Mouse (Mus musculus) gastrocnemius, postnatal 14 days (tissue): ENCODE measurements around the gene Dntt. TPM values are rescaled to one million over a fixed set of nuclear protein-coding genes. Genes with fewer than 3 reads are reported as not detected.

Source experiments
- DNase-seq: peaks from one replicate; pipeline ENCODE4 v3.0.0; 2021; ENCODE audit warnings: mixed read lengths
- intact Hi-C: fragments of 180-260 bp; cut with DNase I; formaldehyde crosslinking; loops from one replicate; pipeline ENCODE4 v1.15.1; 2025; ENCODE audit warnings: low total_unique reads
- total RNA-seq, 2 experiments: library from RNA; stranded (reverse); gene quantifications; 2 replicates each; pipeline ENCODE4 v1.2.3; 2021

Gene Dntt
- total RNA-seq, 2 experiments from 2014 or later: not detected

DNA sequence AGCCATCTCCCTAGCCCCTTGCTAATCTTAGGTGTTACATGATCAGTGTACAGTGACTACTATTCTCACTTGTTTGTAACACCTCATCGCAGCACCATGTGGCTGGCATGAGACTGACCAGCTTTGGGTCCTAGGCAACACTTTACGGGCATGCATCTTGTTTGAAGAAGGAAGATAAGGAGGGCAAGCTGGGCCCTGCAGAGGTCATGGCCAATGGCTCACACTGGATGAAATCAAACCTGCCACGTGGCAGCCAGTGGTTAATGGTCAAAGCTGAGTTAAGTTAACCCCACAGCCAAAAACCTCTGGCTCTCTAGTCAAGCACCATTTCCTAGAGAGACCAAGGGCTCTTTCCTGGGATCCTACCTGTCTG is 19.1 kb downstream of the Dntt start:
- intact Hi-C loops: no loop called here
- no peak for DNase-seq

DNA sequence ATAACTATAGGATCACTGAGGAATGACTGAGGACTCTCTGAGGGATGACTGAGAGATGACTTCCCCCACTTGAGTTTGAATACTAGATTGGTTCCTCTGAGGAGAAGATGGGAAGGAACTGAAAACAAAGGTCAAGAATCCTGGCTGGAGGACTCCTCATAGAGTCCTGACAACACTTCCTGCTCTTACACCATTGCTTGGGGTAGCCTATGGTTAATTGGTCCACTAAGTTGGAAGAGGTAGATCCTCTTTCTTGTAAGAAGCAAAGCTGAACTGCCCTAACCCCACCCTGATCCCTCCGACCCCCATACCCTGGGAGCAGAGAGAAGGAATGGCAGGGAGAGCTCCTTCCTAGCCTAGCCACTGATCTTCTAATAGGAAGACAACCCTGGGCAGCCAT is 22.6 kb downstream of the Dntt start:
- intact Hi-C loops: no loop called here
- DNase-seq: no peak

DNA sequence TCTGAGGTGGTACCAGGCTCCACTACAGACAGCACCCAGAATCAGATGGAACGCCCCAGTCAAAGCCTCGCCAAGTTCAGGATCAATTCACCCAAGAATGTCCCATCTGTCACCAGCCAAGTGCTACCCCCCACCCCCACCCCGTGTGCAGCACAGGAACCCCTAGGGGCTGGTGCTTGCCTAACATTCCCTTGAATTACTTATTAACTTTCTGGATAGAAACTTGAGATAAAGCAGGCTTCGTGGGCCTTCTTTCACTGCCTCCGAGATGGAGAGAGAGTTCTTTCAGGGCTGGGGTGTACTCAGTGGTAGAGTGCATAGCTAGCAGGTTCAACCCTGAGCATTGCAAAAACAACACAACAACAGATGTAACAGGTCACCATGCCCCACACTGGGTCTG is 23.2 kb downstream of the Dntt start:
- intact Hi-C loops: no loop called here
- no peak for DNase-seq

DNA sequence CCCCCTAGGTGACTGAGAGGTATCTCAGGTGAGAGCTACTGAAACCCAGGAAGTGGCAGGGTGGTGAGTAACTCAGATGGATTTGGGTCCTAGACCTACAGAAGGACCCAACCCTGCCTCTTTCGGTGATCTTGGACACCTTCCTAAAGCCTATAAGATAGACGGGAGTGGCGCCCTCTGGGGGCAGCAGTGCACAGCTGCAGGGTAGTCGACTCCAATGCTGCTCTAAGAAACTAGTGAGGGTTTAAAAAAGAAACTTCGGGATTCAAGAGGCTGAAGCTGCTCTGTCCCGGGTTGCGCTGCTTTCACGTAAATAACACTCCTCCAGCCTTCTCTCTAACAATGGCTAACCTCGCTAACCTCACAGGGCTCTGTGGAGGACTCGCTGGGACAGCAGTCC is 24.5 kb downstream of the Dntt start:
- intact Hi-C loops: no loop called here
- DNase-seq: no peak

DNA sequence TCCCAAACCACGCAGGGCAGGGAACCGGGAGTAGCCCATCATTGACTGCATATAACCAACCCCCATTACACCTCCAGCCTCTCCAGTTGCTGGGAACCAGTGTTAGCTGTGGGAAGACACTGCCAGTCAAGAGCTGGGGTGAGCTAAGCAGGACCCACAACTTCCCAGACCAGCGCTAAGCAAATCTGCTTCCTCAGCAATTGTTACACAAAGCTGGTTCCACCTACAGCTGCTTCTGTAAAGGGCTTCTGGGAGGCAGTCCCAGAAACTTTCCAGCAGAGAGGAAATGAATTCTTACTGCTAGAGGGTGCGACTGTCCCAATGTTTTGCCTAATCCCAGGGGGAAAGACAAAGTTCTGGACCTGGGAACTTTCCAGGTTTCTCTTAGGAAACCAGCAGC is 25.6 kb downstream of the Dntt start:
- intact Hi-C loops: no loop called here

DNA sequence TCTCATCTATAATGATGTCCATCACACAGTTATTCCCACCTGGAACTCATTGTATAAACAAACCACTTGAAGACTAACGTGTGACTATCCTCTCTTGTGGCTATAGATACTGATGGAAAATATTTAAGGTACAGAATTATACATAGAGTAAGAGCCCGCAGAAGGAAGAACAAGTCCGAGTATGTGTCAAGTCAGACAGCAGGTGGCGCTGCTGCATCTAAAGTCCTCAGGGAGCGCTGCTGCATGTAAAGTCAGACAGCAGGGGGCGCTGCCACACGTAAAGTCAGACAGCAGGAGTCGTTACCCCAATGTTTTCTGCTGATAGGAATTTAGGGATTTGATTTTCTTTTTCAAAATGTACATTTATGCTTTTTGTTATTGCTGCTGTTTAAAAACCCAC is 42.4 kb downstream of the Dntt start:
- DNase-seq: peak; percentile 84
- intact Hi-C loops: no loop called here

More for the DNA sequence above, 25.6 kb downstream of the Dntt start:
- no peak for DNase-seq

DNA sequence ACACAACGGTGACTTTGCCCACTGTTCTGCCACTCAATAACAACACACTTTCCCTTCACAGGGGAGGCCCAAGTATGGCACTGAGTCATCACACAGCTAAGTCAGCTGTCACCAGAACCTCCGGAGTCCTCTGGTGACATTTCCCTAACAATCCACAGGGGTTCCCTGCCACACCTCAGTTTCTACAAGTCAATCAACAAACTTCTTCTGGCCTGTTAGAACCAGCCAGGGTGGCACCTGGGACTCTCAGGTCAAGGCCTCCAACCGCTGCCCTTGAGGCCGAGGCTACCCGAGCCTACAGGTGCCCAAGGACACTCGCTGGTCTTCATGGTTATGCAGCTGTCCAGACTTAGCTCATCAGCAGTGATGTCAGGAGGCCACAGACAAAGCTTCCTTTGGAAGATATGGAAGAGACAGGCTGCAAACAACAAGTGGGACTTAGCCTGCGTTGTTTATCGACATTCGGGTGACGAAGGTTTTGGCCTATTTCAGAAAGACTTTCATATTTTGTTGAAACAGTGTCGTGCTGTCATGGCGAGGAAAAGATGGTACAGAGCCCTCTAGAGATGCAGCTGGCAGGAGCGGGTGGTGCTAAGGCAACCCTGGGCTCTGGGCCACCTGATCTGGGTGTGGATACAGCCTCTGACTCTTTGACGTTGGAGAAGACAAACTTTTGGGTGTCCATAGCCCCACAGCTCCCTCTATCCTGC is 44.8 kb downstream of the Dntt start:
- intact Hi-C loops: no loop called here
- no peak for DNase-seq

DNA sequence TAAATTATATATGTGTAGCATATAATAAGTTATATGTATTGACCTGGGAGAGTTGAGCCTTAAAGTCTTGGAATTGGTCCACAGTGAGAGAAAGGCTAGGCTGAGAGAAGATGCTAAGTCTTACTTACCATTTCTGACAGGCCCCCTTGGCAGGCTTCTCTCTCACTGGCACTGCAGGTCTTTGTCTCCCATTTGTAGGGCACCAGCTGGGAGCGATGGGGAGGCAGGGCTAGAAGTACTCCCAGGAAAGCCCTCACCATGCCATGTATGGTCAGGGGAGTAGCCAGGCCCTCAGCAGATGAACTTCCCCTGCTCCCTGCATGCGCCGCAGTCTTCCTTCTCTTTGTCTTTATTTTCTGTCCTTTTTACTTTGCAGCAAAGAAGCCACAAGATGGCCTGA is 47.8 kb downstream of the Dntt start, which contains the start of gene Opalin:
Gene Opalin (minus strand): TSS at position 208 of the 400 bp plus-strand sequence.
- DNase-seq: no peak
- intact Hi-C loops: no loop called here

DNA sequence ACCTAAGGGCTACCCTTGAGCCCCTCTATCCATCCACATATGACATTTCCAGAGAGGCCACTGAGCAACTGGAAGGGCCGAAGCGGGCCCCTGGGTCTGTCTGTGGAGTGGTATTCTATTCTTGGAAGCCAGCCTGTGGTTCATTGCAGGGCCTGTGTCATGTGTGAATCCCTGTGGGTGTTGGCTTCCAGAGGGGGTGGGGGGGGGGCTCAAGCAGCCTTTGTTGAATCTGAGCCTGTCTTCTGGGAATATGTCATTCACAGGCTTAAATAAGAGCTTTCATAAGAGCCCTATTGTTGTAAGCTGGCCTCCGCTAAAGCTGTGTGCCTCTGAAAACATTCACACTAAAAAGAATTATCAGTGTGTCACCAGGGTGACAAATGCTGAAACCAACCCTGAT is 52.5 kb downstream of the Dntt start:
- DNase-seq: no peak
- intact Hi-C loops: no loop called here

DNA sequence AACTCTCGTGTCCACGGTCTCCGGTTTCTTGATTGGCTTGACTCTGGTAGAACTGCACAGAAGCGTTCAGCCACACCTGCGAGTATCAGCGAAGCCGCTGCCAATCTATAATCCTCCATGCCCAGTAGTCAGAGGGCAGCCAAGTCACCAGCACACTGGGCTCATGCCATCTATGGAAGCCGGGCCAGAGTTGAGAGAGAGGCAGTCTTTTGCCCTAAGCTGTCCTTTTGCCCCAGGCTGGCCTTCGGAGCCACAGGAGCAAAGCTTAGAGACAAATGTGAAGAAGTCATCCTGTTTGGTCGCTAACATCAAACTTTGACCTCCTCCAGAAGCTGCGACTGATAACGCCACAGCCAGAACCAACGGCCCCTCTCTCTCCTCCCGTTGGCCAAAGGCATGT is 54.6 kb downstream of the Dntt start:
- DNase-seq: no peak
- intact Hi-C loops: no loop called here

DNA sequence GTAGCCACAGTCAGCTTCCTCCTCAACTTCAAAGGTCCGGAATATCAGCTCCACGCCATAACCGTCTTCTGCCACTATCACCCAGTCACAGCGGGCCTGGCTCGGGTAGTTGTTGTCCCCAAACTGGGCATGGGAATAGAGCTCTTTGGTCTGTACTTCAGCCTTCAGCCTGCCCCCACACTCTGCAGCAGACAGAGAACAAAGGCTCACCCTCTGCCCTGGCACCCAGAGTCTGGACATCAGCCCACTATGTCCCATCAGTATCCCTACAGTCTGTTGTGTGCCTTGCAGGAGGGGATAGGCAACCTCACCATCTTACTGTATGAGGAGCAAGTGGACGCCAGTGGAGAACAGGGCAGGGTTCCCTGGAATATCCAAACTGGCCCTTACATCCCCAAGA is 57.2 kb downstream of the Dntt start:
- intact Hi-C loops: no loop called here
- DNase-seq: no peak

DNA sequence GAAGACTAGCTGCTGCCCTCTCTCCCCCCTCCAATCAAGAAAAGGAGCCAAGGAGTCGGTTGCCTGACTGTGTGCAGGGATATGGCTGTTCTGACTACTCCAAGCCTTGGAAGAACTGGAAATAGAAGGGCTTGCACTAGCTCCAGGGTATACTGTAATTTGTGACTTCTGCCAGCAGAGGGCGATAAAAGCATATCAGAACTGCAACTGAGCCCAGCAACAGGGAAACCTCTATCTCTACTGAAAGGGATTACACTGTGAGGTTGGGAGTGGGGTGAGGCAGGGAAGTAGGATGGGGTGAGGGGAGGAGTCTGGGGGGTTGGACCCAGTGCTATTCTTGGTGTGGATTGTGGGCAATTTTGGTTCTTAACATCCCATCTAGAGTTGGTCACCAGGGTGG is 57.6 kb downstream of the Dntt start:
- DNase-seq: peak; percentile 52
- intact Hi-C loops: no loop called here

DNA sequence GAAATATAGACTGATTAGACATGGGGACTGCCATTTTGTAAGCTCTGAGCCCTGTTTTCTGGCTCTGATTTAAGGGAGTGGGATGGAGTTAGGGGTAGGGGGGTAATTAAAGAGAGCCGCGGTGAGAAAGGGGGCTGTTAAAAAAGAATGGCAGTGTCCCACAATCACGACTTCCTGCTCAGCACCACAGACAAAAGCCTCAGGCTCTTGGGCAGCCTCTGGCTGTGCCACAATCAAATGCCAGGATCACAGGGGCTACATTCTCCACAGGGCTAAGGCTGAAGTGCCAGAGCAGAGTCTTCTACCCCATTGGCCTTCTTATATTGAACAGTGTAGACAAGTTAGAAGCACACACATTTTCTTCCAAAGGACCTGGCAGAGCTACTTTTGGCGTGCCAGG is 58.8 kb downstream of the Dntt start:
- DNase-seq: no peak
- intact Hi-C loops: no loop called here

DNA sequence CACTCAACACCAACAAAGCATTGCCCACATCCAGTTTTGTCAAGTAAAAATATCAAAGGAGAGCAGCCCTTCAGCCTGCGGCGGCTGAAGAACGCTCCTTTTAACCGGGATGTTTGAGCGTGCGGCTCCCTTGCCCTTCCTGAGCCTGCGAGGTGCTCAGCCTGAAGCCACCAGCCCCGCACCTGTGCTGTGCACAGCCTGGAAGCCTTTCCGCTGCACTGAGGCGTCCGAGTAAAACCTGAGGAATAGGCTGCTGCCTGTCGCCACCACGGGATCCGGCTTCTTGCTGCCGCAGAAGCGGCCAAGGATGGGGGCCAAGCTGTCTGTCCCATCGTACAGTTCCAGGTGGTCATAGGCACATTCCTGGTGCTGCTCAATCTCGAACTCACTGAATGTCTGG is 59.4 kb downstream of the Dntt start:
- intact Hi-C loops: no loop called here
- DNase-seq: no peak

DNA sequence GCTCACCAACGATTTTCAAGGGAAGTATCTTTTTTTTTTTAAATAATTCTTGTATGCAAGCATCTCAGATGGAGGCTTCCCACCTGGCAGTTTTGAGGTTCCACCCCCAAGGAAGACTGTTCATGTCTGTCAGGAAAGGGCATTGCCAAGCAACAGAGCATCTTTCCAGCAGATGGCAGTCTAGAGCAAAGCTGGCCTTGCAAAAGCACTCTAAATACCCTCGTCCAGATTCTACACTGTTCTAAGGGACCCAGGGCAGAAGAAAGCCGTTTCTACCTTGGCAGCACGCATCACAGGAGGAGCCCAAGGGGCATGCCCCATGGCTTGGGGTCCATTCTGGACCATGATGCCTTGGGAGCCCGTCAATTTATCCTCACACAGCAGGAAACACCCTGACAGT is 60.8 kb downstream of the Dntt start:
- DNase-seq: peak; percentile 41
- intact Hi-C loops: no loop called here

DNA sequence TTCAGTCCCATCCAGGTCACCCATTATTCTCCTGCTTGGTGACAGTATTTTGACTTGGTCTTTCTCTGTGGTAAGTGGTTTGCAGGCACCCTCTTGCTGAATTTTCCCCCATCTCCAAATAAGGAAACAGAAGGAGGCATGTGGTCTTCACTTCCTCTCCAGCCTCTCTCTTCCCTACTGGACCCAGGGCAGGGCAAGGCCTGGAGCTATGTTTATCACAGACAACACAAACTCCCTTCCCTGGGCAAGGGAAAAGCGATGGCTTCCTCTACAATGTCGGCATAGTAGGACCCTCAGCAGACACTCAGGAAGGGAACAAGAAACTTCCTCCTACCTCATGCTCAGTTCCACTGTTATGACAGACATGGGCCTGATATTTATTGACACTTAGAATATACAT is 62.8 kb downstream of the Dntt start:
- no peak for DNase-seq
- intact Hi-C loops: no loop called here

DNA sequence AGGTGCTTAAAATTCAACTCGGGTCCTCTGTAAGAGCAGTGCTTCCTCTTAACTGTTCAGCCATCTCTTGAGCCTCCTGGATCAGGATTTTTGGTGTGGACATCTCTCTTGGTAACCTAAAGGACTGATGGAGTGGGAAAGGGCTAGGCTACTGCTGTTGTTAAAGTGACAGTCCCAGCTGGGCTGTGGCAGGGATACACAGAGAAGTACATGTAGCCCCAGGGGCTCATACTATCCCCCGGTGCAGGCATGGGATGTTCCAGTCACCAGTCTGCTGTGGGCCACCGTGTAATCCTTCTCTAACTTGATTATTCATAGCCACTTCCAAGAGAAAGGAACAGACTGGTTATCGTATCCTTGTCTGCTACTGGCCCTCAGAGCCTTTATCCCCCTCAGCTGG is 68.0 kb downstream of the Dntt start:
- DNase-seq: no peak
- intact Hi-C loops: no loop called here

DNA sequence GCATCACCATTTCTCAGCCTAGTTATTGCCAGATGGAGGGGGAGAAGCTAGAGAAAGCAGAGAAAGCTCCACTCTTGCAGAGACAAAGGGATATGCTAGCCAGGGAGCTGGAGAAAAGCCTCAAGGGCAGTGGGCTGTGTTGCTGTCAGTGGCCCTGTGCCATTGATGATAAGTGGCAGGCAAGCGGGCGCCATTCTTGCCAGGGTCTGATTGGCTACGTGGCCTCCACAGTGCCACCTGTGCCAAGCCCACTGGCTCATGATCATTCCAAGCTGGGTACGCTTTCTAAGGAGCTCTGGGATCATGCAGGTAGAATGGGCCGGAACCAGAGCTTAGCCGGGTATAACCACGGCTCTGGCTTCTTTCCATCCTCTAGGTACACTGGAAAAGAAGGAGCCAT is 71.8 kb downstream of the Dntt start:
- intact Hi-C loops: no loop called here
- no peak for DNase-seq

DNA sequence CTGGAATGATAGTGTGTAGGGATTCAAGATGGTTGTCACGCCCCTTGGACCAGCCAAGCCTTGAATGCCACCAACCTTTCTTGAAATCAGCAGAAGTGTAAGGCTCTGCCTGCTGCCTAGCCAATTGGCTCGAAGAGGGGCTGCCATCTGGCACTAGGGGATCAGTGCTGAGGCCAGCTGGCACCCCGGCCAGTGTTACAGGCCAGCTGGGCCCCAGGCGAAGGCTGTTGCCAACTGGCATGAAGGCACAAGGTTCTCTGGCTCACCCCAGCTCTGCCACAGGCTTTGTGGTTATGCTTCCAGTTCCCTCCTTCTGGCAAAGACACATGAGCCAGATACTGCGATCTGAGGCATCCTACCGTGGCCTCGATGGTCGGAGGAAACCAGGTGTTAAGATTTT is 72.3 kb downstream of the Dntt start:
- DNase-seq: peak; percentile 72
- intact Hi-C loops: no loop called here

DNA sequence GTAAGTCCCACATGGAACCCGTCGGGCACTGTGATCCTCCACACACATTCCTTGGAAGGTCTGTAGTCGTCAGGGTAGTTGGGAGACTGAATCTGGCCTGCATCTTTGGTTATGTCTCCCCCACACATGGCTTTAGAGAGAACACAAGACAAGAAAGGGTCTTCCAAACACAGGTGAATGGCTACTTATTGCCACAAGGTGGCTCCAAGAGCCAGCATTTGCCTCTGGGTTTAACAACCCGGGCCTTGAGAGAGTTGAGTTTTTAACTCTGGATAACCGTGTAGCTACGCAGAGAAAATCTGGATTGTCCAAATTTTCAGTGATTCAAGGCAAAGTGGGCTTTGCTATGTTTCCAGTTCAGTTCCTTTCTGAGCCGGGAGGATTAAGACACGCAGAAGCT is 75.8 kb downstream of the Dntt start:
- intact Hi-C loops: loop anchor here (5.0 kb wide), 2 partner anchors 92 to 137 kb away; no protein-coding TSS in a partner anchor
- no peak for DNase-seq

DNA sequence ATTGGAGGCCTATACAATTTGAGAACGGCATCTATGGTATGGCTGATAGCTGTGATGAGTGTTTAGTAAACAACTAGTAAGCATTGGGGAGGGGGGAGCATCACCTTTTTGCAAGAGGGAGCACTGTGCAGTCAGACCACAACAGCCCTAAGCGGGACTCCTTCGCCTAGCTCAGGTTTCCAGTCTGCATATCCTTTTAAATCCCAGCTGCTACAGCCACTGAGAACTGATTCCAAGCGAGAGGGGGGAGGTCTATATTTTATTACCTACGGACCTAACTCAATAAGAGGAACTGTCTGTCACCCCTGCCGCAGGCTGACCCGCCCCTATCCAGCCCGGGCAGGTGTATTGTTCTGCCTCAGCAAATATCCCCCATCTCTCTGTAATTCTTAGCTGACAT is 78.5 kb downstream of the Dntt start:
- DNase-seq: no peak
- intact Hi-C loops: loop anchor here (5.0 kb wide), 2 partner anchors 90 to 135 kb away; no protein-coding TSS in a partner anchor

DNA sequence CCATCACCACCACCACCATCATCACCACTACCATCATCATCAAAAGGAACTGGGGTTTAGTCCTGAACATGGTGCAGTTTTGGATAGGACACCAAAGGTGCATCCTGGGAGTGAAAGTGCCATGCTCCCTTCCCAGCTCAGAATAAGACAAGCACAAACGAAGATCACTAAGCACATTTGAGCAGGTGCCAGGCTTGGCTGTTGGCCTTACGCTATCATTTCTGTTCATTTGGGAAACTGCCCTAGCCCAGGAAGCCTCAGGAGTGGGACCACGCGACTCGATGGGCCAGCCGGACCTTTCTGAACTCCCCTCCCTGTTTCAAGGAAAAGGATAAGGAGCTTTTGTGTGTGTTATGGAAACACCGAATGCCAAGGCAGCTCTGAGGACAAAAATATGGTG is 79.6 kb downstream of the Dntt start:
- intact Hi-C loops: loop anchor here (5.0 kb wide), 2 partner anchors 89 to 134 kb away; no protein-coding TSS in a partner anchor
- no peak for DNase-seq
